Mouse (Mus musculus) MEL-GATA-1-ER (cell line): ENCODE measurements around the gene Ttc23l.
"Not testable (repeated sequence)": the region's sequence is repeated elsewhere in the genome, so short reads cannot be mapped to it uniquely, and the experiment has no call there.

Experiments
- DNase-seq: peaks from one replicate; pipeline ENCODE4 v3.0.0-alpha.2; 2012; ENCODE audit warnings: low read depth; ENCODE audit errors: extremely low read depth

Gene Ttc23l

DNA sequence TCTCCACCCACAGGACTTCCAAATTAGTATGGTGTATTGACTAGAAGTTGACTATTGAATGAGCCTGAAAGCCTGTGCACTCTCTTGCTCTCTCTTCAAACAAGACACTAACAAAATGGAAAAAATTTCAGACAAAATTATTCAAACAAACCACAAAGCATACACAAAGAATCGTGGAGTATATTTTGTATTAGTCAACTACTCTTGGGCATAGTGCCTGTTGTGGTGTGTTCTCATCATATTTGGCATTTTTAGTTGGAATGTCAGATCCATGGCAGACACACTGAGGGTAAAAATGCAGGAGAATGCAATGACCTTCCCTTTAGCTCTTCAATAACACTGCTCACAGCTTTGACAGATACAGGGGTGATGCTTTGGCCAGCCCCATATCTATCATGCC, 32.6 kb downstream of the Ttc23l start:
- DNase-seq = no peak

DNA sequence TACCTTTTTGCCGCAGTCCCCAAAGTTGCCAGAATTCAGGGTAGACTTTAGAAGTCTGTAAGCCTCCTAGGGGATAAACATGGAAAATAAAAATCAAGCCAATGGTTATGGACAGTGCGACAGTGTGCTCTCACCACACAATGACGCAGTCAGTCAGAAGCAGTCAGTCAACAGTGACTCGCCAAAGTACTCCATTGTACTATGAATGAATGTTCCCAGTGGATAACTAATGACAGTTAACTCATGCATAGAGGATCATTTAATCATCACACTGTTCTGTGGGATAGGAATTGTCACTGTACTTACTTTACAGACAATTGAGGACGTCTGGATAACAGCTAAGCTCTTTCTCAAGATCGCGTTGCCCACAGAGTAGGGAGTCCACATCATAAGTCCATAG, 43.3 kb downstream of the Ttc23l start:
- DNase-seq = no peak

DNA sequence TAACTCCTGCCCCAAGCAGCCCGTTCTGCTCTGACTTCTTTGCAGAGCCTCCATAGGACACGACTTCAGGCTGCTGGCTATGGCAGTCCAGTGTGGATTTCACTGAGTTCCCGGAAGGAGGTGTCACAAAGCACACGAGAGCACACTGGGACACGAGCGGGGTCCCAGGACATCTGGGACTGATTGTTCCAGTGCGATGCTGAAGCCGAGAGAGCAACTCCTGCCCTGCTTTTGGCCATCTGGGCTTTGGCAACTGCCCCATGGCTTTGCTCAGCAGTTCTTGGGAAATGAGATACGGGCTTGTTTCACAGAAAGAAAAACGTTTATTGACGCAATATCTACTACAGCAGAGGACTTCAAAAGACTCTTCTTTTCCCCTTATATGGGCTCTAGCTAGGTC, 52.4 kb downstream of the Ttc23l start:
- no peak for DNase-seq

DNA sequence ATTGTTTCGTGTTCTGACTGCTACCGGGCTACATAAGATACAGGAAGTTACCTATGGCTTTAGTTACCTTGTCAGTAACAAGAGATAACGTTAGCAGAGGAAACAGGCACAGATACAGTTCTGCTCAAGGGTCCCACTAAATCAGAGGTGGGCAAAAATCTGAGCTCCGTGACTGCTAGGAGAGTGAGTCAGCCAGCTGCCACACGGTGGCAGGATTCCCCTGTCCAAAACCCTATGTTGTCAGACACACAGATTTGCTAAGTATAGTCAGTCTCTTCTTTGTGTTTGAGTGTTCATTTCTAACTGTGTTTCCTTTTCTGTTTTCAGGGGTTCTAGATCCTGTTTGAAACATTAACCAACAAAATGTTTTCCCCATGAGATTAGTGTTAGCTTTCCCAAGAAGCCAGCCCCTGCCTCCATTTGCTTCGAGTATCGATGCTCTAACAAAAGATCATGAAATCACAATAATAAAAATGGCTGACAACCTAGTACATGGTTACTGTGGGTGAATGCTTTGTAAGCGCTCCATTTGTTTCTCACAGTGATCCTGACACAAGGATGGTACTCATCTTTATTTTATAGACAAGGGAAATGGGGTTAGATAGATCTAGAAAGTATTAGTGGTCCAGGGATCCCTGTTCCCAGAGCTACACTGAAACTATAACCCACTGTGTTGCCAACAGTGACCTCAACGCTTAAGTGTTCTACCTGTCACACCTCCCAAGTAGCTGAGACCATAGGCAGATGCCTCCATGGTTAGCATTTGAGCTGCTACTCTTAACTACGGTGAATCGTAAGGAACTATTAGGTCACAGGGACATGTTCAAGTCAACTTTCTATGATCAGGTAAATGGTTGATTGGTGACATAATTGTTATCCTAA, 57.4 kb downstream of the Ttc23l start:
- no peak for DNase-seq

DNA sequence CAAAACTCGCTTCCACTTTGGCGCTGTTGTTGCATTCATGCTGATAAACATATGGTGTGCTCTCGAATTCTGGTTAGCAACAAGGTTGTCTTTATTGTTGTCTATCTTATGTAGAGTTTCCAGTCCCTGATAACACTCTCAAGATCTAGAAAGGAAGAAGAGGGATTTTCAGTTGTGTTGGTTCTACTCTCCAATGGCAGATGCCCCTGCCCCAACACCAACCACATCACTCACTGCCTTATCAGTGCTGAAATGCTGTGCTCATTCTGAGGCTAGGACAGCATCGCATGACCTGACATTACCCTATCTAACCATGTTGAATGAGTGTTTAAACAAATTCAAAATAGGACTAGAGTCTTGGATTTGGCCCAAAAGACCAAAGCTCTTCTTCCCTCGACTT, 58.4 kb downstream of the Ttc23l start:
- DNase-seq = no peak

DNA sequence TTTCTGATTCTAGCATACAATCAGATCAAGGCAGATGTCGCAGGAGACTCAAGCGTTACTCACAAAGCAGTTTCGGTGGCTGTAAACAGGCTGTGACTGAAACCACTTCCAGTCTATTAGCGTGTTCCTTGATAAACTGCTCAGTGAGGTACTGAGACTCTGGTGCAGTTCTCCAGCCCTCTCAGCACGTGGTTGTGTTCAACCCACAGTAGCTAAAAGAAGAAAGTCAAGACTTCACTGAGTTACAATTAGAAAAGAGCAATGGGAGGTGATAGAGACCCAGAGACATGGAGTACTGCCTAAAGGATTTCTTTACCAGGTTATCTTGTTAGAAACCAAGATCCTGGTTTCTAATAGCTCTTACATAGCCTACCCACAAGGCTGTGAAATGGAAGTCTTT, 58.9 kb downstream of the Ttc23l start:
- DNase-seq = no peak

DNA sequence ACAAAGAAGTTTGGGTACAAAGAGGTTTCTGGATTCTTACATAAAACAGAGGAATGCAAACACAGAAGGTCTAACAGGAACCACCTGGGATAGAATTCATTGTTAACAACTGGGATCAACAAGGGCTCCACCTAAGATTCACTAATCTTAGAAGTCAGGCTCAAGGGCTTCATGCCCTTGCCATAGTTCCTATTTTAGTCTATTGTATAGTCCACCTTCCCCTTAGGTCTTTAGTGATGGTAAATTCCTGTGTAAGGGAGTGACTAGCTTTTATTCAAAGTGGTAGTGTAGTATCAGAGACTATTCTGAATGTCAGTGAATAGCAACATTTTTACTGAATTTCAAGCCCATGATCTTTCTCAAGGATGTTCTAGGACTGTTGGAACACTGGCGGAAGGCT, 61.8 kb downstream of the Ttc23l start:
- not testable (repeated sequence) for DNase-seq

DNA sequence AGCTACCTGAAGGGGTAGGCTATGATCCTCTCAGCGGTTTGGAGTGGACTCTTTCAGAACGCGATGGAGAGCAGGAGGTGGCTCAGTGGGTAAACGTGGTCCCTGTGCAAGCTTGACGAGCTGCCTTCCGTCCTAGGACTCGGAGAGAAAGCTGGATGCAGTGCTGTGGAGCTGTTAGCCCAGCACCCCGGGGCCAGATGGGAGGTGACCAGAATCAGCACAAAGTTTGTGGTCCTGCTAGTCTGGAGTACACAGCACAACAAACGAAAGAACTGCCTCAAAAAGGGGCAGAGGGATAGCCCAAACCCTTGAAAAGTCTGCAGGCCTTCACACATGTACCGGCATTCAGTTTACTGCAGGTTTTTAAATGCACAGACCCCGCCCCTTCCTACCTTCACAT, 62.5 kb downstream of the Ttc23l start:
- DNase-seq = no peak

DNA sequence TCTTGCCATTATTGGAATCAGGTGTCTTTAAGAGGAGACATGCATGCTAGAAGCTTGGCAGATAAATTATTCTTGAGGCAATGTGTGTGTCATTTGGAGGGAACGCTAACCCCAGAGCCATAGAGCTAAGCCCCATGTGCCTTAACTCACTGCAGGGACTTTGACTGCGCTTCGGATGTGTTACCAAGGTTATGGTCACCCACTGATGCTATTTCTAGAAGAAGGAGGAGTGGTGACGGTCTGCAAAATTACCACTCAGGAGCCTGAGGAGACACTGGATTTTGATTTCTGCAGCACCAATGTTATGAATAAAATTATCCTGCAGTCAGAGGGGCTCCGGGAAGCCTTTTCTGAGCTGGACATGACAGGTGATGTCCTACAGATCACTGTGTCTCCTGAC, 68.4 kb downstream of the Ttc23l start:
- DNase-seq = no peak

DNA sequence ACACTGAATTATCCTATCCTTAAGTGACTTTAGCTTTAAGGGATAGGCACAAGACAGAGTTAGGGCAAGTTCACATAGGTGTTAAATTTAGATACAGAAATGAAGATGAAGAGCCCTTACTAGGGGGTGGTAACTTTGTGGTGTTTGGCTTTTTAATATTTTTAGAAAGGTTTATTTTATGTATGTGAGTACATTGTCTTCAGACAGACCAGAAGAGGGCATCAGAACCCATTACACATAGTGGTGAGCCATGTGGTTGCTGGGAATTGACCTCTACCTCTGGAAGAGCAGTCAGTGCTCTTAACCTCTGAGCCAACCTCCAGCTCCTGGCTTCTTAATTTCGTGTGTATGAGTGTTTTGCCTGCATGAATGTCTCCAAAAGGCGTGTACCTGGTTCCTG, 71.2 kb downstream of the Ttc23l start:
- peak; percentile 60 for DNase-seq

DNA sequence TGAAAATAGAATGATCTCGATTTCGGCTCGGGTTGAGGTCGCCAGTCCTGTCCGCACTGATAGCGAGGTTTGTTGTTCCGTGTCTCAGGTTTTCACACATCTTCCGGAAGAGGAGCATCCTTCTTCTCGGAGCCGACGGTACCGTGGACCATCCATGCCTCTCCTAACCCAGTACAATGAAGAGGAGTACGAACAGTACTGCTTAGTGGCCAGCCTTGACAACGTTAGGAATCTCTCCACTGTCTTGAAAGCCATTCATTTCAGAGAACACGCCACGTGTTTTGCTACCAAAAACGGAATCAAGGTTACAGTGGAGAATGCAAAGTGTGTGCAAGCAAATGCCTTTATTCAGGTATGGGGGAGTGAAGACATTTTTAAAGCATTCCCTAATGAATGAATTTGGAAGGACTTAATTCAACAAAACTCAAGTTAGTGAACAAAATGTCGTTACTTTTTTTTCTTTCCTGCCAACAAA, 72.1 kb downstream of the Ttc23l start:
- DNase-seq = peak; percentile 53

DNA sequence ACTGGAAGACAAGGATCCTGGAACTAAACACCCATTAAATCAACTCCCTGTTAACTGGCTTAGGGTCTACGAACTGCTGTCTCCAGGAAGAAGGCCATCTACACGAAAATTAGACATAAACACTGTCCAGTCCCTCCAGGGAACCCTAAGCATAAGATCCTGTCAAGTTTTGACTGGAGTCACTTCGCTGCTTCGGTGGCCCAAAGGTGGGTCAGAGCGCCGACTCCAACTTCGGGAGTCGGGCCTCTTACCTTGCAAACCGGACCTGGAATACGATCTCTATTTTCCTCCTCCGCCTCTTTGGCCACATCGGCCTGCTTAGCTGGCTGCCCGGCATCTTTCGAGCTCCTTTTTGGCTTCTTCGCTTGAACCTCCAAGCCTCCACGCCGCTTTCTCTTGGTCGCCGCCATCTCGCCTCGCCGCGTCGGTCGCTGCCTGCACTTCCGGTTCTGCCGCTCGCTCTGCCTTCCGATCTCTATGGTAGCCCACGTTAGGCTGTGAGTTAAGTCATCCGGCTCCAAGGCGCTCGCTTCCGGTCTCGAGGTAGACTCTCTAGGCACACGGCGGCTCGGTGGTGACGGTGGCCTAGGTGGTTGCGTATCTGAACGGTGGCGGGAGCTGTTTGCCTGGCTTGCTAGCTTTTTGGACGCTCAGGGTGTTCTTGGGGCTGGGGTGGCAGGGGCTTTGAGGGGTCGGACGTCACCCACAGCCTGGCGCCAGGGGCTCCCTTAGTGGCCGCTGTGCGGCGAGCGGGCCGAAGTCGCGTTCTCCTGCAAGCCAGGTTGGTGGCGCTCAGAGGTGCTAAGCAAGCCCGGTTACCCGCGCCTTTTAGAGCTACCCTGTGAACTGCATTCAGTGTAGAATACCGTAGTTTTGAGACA, 72.7 kb downstream of the Ttc23l start, which contains the start of the genes Brix1 and Rad1:
Brix1 (minus strand) TSS at position 464 of the 881 bp plus-strand sequence.
Rad1 (plus strand) TSS at position 535 of the 881 bp plus-strand sequence.
- peak; percentile 97 for DNase-seq

DNA sequence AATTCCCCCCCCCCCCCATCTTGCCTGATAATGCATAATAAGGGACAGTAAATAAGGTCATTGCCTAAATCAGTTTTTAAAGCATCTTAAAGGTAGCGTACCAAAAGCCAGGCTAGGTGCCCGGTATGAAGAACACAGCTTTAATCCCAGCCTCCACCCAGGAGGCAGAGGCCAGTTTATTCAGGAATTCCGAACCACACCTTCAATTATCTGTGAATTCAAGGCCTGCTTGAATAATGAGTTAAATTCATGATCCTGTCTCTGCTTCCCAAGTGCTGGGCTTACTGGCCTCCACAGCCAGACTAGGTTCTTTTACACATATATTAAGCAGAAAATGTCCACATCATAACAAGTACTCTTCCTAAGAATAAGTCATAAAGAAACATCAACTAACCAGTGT, 87.5 kb downstream of the Ttc23l start:
- no peak for DNase-seq

DNA sequence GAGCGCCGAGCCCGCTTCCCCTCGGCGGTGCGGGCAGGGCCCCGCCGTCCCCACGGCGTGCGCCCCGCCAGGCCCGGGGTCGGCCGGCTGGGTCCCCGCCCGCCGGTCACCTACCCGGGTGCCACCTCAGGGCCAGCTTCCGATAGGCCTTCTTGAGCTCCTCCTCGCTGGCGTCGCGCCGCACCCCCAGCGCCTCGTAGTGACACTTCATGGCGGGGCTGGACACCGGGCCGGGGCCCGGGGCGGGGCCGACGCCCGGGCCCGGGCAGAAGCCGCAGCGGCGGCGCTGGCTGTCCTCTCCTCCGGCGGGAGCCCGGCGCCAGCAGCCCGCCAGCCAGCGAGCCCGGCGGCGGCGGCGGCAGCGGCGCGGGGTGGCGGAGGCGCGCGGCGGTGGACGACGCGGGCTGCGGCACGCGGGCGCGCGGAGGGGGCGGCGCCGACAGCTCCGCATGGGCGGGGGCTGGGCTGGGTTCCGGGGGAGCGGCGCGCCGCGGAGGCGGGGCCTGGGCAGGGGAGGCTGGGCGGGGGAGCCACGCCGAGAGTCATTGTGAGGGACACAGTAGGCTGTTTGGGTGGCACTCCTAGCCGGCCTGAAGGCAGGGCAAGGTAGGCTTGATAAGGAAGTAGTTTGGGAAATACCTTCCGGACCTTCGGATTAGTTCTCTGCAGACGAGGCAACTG, 88.2 kb downstream of the Ttc23l start, which contains the start of gene Dnajc21:
Dnajc21 (minus strand) TSS at position 366 of the 681 bp plus-strand sequence.
- peak; percentile 69 for DNase-seq

DNA sequence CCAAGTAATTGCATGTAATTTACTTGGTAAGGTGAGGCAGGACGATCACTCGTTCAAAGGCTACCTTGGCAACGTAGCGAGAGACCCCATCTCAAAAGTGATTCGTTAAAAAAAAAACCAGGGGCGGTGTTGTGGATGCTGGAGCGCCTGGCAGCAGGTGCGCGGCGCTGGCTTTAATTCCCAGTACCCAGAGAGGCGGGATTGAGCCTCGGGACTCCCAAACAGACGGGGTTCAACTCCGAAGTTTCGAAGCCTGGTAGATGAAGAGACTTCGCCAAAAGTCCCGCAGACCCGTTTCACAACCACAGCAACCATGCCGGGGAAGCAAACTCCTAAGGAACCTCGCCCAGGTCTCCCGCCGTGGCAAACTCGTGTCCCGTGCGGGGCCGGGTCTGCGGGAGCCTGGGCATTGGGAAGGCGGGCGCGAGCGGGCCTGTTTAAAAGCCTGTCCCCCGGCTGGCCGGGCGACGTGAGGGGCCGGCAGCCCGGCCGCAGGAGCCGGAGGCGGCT, 88.8 kb downstream of the Ttc23l start:
- no peak for DNase-seq

DNA sequence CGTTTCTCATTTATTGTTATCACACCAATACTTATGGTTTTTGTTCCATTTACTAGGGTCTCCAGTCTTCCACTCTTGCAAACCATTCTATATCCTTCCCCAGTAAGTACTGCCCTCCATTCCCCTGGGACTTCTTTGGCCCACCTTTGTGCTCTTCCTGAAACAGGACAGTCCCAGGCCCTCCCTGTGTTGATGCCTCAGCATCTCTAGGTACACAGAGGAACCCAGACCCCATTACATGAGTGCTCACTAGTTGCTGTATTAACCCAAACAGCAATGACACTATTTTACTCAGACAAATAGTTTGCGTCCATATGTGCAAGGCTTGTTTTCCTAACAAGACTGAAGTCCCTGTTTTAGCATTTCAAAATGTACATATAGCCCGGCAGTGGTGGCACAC, 89.7 kb downstream of the Ttc23l start:
- DNase-seq = no peak

DNA sequence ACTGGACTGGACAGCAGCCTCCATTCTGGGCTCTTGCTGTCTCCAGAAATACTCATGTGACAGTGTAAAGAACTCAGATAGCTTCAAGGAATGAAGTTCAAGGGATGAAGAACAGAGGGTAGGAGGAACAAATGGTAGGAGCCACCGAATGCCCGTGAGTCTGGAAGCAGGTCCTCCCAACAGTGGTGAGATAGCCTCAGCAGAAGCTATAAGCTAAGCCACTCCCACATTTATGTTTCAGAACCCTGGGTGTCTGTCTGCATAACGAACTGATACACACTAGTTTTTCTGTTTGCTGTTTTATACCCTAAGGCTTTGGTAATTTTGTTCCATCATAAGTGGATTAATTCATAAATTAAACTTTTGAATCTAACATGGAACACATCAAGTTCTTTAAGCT, 93.8 kb downstream of the Ttc23l start:
- DNase-seq = no peak

DNA sequence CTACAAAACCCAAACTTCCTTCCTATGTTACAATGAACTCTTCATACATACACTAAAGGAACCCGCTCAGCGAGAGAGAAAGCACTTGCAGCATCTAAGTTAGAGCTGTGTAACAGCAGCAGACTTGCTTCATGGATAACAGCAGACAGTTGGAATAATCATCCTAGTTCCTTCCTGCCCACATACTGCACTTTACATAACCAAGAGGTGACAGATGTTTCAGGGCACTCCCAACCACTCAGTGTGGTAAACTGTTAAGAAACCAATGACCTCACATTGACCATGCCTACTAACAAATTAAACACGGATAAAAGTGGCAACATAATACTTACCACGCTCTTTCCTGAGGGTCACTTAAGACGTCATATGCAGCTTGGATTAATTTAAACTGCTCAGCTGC, 94.9 kb downstream of the Ttc23l start:
- DNase-seq = no peak

DNA sequence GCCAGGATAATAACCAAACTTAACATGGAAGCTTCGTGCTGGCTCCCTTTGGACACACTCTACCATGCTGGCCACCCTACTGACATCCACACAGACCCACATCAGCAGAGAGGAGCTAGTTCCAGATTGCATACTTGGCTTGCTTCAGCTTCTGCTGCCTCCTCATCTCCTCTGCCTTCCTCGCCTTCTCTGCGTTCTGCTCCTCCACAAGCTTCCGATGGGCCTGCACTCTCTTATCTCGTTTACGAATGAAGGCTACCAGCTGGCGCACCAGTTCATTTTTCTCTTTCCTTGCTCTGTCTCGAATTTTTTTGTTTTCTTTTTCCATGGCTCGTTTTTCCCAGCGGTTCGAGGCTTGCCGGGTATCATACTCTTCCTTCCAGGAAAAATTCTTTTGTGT, 97.5 kb downstream of the Ttc23l start:
- DNase-seq = no peak
